Mouse (Mus musculus): ENCODE data around the gene Crkl. TPM values are rescaled to one million over a fixed set of nuclear protein-coding genes. Genes with fewer than 3 reads are reported as not detected.
A peak's percentile ranks its signal among the peaks of the same experiment; 100 is the strongest.
"Not testable (repeated sequence)": the region's sequence is repeated elsewhere in the genome, so short reads cannot be mapped to it uniquely, and the experiment has no call there.

Crkl gene
- polyA plus RNA-seq, 1 experiment: 15.3 TPM

- WGBS: 49% methylated on average over 4 of the region's 4 CpGs
- no peak for DNase-seq (ENCODE audit: low read depth, low spot score)
Measured at GRCm38 (mm10) chr16:17478331-17478943, 26.6 kb downstream of the Crkl start.

DNA sequence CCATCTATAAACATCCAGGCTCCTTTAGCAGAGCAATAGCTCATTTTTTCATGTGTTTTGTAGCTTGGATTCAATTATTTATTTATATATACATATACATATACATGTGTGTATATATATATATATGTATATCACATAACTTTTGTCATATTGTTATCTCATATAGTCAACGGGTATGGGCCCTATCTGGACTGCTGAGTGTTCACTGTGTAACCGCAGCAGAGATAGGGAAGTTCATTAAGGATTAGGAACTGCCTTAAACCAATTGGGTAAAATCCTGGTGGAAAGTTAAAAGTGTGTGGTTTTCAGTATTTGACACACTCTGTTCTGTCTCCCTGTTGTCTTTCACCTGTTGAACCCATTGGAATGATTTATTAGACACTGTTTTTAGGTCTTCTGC is 29.7 kb downstream of the Crkl start:
- 71% methylated on average over 2 of the region's 2 CpGs for WGBS

GRCm38 (mm10) chr16:17486505-17486904 is 34.7 kb downstream of the Crkl start:
- DNase-seq (ENCODE audit: low read depth, low spot score): no peak
- WGBS: 8% methylated on average over 3 of the region's 3 CpGs

More for the DNA sequence above, 29.7 kb downstream of the Crkl start:
- DNase-seq (ENCODE audit: low read depth, low spot score): no peak

DNA sequence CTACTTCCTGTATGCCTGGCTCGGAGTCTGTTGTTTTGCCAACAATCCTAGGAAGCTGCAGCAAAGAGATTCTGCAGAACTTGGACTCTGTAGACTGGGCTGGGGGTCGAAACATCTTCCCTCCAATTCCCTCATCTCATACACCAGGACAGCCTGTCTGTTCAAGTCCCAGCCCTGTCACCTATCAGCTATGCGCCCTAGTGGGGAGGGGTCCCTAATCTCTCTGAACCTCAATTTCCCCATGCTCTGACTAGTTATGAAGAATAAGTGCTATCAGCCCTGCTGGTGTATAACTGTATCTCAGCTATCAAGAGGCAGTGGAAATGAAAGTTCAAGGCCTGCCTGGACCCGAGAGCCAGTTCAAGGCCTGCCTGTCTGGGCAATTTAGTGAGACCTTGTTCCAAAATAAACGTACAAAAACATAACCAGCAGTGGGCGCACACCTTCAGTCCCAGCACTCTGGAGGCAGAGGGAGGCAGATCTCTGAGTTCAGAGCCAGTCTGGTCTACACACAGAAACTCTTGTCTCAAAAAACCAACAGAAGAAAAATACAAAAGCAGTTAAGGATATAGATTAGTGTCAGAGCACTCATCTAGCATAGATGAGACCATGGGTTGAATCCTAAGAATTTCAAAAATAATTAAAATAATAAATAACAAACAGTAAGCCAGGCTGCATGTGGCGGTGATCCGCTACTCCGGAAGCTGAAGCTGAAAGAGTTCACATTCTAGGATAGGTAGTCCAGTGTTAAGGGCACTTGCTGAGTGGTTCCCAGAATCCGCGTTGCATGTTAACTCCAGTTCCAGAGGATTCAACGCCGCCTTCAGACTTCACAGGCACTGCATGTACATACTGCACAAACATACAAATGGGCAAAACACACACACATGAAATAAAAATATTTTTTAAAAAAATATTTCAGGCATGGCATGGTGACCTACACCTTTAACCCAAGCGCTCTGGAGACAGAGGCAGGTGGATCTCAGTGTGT is 37.0 kb downstream of the Crkl start:
- 47% methylated on average over 14 of the region's 14 CpGs for WGBS
- no peak for DNase-seq (ENCODE audit: low read depth, low spot score)

GRCm38 (mm10) chr16:17489469-17490111 is 37.8 kb downstream of the Crkl start, which contains the start of gene Aifm3:
TSS of gene Aifm3 (plus strand) at chr16:17489611.
- no peak for DNase-seq (ENCODE audit: low read depth, low spot score)
- 2% methylated on average over 47 of the region's 47 CpGs for WGBS

- 96% methylated on average over 5 of the region's 5 CpGs for WGBS
- no peak for DNase-seq (ENCODE audit: low read depth, low spot score)
Measured at GRCm38 (mm10) chr16:17491154-17491553, 39.4 kb downstream of the Crkl start.

- 73% methylated on average over 5 of the region's 5 CpGs for WGBS
Measured at GRCm38 (mm10) chr16:17491896-17492561, 40.2 kb downstream of the Crkl start.

DNA sequence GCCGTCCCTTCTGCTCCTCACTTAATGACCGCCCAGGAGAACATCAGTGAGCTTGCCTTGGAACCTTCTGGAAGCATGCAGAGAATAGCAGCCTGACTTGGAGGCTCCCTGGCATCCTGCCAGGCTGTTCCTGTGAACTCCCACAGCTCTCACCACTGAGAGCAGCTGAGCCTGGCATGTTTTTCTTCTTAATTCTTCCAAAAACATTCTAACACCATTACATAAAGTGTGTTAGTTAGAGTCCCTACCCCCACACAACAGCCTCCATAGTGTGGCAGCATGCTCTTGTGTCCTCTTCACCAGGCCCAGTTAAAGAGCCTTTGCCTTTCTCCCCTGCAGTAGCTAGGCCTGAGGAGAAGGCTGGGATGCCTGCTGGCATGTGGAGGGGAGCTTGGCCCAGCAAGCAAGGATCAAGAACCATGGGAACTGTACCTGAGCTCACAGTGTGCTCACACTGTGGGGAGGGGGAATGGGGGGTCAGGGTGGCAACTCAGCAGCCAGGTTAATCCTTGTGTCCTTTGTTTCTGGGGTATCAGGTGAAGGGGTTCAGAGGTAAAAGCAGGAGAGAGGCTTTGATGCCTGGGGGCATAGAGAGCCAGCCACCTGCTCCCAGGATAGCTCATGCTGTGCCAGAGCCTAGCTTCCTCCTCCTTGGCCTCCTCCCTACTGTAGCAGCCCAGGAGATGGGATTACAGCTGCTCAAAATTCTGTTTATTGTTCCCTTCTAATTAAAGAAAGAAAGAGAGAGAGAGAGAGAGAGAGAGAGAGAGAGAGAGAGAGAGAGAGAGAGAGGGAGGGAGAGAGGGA is 44.9 kb downstream of the Crkl start:
- no peak for DNase-seq (ENCODE audit: low read depth, low spot score)
- 51% methylated on average over 2 of the region's 2 CpGs for WGBS

More at GRCm38 (mm10) chr16:17491896-17492561, 40.2 kb downstream of the Crkl start:
- no peak for DNase-seq (ENCODE audit: low read depth, low spot score)

DNA sequence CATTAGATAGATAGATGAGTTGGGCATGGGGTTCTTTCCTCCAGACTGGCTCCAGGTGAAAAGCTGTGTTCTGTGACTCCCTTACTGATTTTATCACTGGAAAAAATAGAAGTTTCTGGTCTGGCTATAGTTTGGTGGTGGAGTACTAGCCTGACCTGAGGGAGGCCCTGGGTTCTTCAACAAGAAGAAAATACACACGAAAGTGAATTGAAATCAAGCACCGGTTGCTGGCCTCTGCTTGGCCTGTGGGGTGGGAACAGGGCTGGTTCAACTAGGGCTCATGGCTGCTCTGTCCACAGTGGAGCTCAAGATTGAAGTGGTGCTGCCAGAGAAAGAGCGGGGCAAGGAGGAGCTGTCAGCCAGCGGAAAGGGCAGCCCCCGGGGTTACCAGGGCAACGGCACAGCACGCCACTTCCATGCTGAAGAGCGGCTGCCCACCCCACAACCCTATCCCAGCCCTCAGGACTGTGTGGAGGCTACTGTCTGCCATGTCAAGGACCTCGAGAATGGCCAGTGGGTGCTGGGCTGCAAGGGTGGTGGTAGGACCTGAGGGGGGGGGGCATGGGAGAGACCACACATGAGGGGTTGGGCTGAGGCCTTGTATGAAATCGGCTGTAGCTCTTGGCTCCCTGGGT is 47.6 kb downstream of the Crkl start:
- WGBS: 55% methylated on average over 10 of the region's 10 CpGs
- DNase-seq (ENCODE audit: low read depth, low spot score): no peak

DNA sequence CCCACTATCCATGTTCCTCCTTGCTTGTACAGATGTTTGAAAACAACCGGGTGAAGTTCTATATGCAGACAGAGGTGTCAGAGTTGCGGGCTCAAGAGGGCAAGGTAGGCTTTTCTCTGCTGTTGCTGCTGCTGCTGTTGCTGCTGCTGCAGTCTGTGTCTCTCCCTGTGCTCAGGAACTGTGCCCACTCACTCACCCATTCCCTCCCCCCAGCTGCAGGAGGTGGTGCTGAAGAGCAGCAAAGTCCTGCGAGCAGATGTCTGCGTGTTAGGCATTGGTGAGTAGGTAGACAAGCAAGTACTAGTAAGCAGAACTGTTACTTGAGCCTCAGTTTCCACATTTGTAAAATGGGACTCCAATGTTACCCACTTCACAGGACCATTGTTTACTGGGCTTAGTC is 50.9 kb downstream of the Crkl start:
- DNase-seq (ENCODE audit: low read depth, low spot score): no peak
- WGBS: 64% methylated on average over 4 of the region's 4 CpGs

- 80% methylated on average over 5 of the region's 5 CpGs for WGBS
Measured at GRCm38 (mm10) chr16:17507018-17507552, 55.3 kb downstream of the Crkl start.

GRCm38 (mm10) chr16:17508031-17508430 is 56.2 kb downstream of the Crkl start:
- not testable (repeated sequence) for DNase-seq (ENCODE audit: low read depth, low spot score)
- WGBS: 7% methylated on average over 3 of the region's 3 CpGs

More at GRCm38 (mm10) chr16:17507018-17507552, 55.3 kb downstream of the Crkl start:
- no peak for DNase-seq (ENCODE audit: low read depth, low spot score)

DNA sequence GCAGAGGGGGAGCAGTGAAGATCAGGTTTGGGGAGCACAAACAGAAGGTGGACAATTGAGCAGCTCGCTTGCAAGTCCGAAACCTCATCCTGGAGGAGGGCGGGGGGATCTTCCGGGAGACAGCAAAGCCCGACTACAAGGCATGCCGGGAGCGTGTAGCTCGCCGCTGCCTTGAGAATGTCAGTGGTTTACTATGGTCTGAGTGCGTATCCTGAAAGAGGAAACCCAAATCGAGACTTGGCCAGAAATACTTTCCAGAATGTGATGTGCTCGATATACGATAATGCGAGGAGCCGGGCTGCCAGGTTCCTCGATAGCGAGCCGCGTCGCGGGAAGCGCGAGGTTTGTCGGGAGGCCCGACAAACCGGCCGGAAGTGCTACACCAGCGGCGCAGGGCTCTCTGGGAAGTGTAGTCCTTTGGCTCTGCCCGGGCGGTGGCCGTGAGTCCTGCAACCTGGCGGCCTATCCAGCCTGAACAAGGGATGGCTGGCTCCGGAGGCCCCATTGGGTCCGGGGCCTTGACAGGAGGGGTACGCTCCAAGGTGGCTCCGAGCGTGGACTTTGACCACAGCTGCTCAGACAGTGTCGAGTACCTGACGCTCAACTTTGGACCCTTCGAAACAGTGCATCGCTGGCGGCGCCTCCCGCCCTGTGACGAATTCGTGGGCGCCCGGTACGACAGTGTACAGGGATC is 56.9 kb downstream of the Crkl start, which contains the start of gene Lztr1:
Lztr1 (plus strand) TSS at position 143 of the 694 bp plus-strand sequence.
- peak; percentile 80 for DNase-seq (ENCODE audit: low read depth, low spot score)
- under 1% methylated on average over 50 of the region's 50 CpGs for WGBS

DNA sequence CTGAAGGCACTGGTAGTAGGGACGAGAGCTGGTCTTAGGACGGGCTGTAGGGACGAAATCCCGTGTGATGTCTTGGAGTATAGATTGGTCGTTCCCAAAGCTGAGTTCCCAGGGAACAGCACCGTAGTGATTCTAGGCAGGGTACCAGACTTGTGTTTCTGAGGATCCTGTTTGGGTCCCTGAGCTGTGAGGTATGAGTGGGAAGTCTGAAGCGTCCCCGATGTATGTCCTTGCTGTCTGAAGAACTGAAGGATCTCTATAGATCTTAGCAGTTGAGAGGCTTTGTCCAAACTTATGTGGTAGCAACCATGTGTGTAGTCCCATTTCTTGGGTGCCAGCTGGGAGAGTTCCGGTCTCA is 57.4 kb downstream of the Crkl start:
- no peak for DNase-seq (ENCODE audit: low read depth, low spot score)
- WGBS: 3% methylated on average over 9 of the region's 9 CpGs

DNA sequence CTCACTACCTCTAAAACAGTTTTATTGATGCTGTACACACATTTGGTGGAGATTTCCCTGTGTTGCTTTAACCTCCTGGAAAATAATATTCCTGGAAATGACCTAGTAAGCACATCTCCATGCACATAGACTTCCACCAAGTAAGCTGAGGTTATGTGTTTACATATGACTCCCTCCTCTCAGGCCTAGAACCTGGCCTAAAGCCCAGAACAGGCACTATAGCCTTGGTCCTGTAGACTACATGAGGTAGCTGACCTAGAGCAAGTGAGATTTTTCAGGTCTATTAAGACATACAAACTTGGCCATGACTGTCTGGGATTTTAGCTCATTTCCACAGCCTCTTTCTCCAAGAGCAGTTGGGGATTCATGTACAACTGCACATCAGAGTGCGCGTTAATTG is 58.4 kb downstream of the Crkl start:
- WGBS: 84% methylated on average over 2 of the region's 2 CpGs
- DNase-seq (ENCODE audit: low read depth, low spot score): no peak

DNA sequence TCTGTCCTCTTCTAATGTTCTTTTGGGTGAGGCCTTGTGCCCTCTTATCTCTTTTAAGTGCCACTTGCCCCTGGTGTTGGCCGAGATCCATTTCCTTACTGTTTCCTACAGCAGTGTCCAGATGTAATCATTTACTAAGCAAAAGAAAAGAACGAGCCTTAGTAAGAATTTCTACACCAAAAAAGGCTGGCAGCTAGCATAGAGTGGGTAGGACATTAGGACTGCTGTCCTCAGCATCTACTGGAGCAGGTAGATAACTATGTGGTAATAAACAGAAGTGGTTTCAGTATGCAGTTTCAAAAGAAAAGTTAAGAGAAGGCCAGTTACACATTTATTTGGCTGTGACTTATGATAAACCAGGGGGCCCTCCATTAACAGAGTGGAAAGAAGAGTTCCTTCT is 58.9 kb downstream of the Crkl start:
- WGBS: 23% methylated on average over 2 of the region's 2 CpGs
- no peak for DNase-seq (ENCODE audit: low read depth, low spot score)

- WGBS: 93% methylated on average over 4 of the region's 4 CpGs
Measured at GRCm38 (mm10) chr16:17511431-17511830, 59.6 kb downstream of the Crkl start.

GRCm38 (mm10) chr16:17518910-17519309 is 67.1 kb downstream of the Crkl start:
- no peak for DNase-seq (ENCODE audit: low read depth, low spot score)
- WGBS: 74% methylated on average over 2 of the region's 2 CpGs

More at GRCm38 (mm10) chr16:17511431-17511830, 59.6 kb downstream of the Crkl start:
- DNase-seq (ENCODE audit: low read depth, low spot score): no peak
